Mouse (Mus musculus): ENCODE measurements around the gene Ensa. TPM values are rescaled to one million over a fixed set of nuclear protein-coding genes. Genes with fewer than 3 reads are reported as not detected.
"Not testable (repeated sequence)": the region's sequence is repeated elsewhere in the genome, so short reads cannot be mapped to it uniquely, and the experiment has no call there.

Ensa gene
- polyA plus RNA-seq (2012; rRNA removed), result 12.4 and 14.6 TPM in 2 replicates

GRCm38 (mm10) chr3:95624628-95625503 is at the start of gene Ensa:
Gene Ensa, plus strand, starts transcription at chr3:95624993.
- 1% methylated on average over 44 of the region's 44 CpGs for WGBS
- DNase-seq (ENCODE audit: low read depth, low spot score), result peak; percentile 96

- WGBS, result 24% methylated on average over 8 of the region's 8 CpGs
- no peak for DNase-seq (ENCODE audit: low read depth, low spot score)
These were observed 36.8 kb upstream of the Ensa start for GRCm38 (mm10) chr3:95587754-95588603.

- WGBS, result under 1% methylated on average over 12 of the region's 12 CpGs
- DNase-seq (ENCODE audit: low read depth, low spot score), result peak; percentile 100
These were observed 36.1 kb upstream of the Ensa start, which contains the start of gene Golph3l for GRCm38 (mm10) chr3:95588604-95589086. Gene Golph3l, plus strand, starts transcription at chr3:95588934.

DNA sequence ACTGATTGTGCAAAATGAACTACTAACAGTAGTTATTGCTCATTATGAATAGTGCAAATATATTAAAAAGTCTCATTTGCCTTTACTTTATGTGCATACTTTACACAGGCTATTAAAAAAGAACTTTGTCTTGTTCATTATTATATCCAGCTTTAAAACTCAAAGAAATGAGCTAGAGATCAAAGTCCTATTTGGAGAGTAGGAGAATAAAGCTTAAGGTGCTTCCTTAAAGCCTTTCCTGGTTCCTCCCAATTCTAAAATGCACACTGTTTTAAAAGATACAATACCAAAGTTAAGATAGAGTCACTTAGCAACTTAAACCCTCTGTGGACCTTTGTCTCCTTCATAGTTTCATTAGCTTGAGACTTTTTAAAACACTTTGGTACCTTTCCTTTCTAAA is 26.1 kb upstream of the Ensa start:
- peak; percentile 80 for DNase-seq (ENCODE audit: low read depth, low spot score)

GRCm38 (mm10) chr3:95601287-95601686 is 23.5 kb upstream of the Ensa start:
- peak; percentile 87 for DNase-seq (ENCODE audit: low read depth, low spot score)
- 36% methylated on average over 3 of the region's 3 CpGs for WGBS

DNA sequence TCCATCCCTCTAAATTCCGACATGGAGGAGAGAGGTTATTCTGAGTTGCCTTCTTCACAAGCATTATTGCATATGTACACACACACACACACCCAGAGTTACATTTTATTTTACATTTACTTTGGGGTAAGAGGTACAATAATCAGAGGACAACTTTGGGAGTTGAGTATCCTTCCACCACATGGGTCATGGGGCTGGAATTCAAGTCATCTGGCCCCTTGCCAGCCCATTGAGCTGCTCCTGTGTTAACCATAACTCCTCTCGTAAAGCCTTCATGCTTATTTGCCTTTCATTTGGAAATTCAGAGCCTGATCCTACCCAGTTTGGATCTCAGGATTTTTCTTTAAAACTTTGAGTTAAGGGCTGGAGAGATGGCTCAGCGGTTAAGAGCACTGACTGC is 18.7 kb upstream of the Ensa start:
- 39% methylated on average over 3 of the region's 3 CpGs for WGBS
- DNase-seq (ENCODE audit: low read depth, low spot score), result no peak

DNA sequence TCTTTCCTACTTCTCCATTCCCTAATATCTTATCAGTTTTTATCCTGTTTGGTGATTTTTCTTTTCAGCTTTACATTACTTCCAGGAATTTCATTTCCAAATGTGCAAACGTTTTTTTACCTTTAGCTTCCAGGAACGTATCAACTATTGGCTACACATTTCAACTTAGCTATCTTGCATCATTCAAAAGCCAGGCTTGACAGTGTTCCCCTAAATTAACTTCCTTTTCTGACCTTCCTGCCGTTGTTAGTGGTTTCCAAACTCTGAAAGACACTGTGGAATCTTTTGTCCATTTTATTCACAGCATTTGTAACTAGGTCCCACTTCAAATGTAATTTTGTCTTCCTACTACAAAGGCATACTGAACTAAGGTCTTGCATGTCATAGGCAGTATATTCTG is 15.6 kb upstream of the Ensa start:
- no peak for DNase-seq (ENCODE audit: low read depth, low spot score)
- 52% methylated on average over 3 of the region's 3 CpGs for WGBS

GRCm38 (mm10) chr3:95613996-95614395 is 10.8 kb upstream of the Ensa start:
- peak; percentile 70 for DNase-seq (ENCODE audit: low read depth, low spot score)
- WGBS, result 43% methylated on average over 1 of the region's 1 CpGs

DNA sequence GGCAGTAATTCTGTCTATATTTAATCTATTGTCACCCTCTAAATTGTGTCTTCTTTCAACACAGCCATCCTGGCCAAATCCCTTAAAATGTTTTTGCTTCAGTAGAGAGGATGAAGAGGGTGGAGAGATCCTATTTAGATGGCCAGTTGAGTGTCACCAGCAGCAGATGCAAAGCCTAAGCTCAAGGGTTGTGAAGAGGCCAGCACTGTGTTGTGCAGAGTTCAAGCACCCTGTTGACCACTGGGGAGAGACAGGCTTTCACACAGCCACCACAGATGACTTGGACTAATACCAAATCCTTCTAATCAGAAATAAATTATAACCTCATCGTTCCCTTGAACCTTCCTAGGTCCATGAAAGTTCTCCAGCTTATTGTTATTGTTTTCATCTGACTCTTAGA is 6.3 kb upstream of the Ensa start:
- 77% methylated on average over 1 of the region's 1 CpGs for WGBS
- DNase-seq (ENCODE audit: low read depth, low spot score), result no peak

- DNase-seq (ENCODE audit: low read depth, low spot score), result no peak
- 90% methylated on average over 1 of the region's 1 CpGs for WGBS
These were observed 3.6 kb upstream of the Ensa start for GRCm38 (mm10) chr3:95621241-95621640.

- WGBS, result 96% methylated on average over 20 of the region's 20 CpGs
These were observed 2.4 kb upstream of the Ensa start for GRCm38 (mm10) chr3:95622421-95622820.

DNA sequence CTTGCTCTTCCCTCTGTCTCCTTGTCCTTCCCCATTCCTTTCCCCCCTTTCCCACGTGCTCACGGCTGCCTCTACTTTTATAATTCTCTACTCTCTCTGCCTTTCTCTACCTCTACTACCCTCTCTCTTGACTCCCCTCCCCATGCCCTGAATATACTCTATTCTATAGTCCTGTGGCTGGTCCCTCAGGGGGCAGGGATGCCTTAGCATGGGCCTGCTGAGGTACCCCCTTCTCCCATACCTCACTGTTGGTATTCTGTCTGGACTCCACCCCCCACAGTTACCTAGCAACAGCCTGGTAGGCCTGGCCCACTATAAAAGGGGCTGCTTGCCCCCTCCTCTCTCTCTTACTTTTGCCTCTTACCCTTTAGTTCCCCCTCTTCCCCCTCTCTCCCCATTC is 1.2 kb upstream of the Ensa start:
- WGBS, result 56% methylated on average over 2 of the region's 2 CpGs
- no peak for DNase-seq (ENCODE audit: low read depth, low spot score)

More at GRCm38 (mm10) chr3:95622421-95622820, 2.4 kb upstream of the Ensa start:
- DNase-seq (ENCODE audit: low read depth, low spot score), result not testable (repeated sequence)

DNA sequence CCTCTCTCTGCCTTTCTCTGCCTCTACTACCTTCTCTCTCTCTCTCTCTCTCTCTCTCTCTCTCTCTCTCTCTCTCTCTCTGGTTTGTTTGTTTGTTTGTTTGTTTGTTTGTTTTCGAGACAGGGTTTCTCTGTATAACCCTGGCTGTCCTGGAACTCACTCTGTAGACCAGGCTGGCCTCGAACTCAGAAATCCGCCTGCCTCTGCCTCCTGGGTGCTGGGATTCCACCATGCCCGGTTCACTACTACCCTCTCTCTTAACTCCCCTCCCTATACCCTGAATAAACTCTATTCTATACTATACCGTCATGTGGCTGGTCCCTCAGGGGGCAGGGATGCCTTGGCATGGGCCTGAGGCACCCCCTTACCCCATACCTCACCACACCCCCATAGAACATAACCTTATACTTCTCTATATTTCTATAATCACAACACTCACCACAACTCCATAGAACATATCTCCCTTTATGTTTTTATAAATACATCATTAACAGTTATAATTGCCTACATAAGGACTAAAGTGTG is 740 bp upstream of the Ensa start:
- DNase-seq (ENCODE audit: low read depth, low spot score), result not testable (repeated sequence)
- WGBS, result 66% methylated on average over 5 of the region's 5 CpGs

- 76% methylated on average over 5 of the region's 5 CpGs for WGBS
These were observed 3.0 kb downstream of the Ensa start for GRCm38 (mm10) chr3:95627763-95628162.

GRCm38 (mm10) chr3:95629755-95630154 is 5.0 kb downstream of the Ensa start:
- WGBS, result 56% methylated on average over 4 of the region's 4 CpGs

More at GRCm38 (mm10) chr3:95627763-95628162, 3.0 kb downstream of the Ensa start:
- DNase-seq (ENCODE audit: low read depth, low spot score), result no peak

DNA sequence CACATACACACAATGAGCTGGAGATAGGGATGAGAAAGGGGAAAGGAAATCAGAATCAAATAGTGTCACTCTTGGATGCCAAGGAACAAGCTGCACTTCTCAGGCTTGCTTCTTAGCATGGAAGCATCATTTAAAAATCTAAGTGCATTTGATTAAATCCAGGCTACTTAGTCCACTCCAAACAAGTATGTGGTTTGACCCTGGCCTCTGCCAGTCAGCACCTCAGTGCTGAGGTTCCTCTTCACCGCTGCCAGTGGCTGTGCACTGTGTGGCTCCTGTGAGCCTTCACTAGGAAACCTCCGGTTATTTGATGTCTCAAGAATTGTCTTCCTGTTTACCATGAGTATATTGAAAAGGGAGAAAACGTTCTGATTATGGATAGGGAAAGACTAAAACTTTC is 6.1 kb downstream of the Ensa start:
- 47% methylated on average over 3 of the region's 3 CpGs for WGBS
- no peak for DNase-seq (ENCODE audit: low read depth, low spot score)

More at GRCm38 (mm10) chr3:95629755-95630154, 5.0 kb downstream of the Ensa start:
- DNase-seq (ENCODE audit: low read depth, low spot score), result no peak

- no peak for DNase-seq (ENCODE audit: low read depth, low spot score)
- 44% methylated on average over 6 of the region's 6 CpGs for WGBS
These were observed 6.5 kb downstream of the Ensa start for GRCm38 (mm10) chr3:95631304-95631703.

GRCm38 (mm10) chr3:95632648-95633588 is 8.1 kb downstream of the Ensa start:
- DNase-seq (ENCODE audit: low read depth, low spot score), result no peak
- 60% methylated on average over 12 of the region's 12 CpGs for WGBS

- no peak for DNase-seq (ENCODE audit: low read depth, low spot score)
- WGBS, result 47% methylated on average over 4 of the region's 4 CpGs
These were observed 10.8 kb downstream of the Ensa start for GRCm38 (mm10) chr3:95635636-95636035.
